Mouse (Mus musculus): ENCODE data around the gene Bpifb6. TPM values are rescaled to one million over a fixed set of nuclear protein-coding genes. Genes with fewer than 3 reads are reported as not detected.

The Bpifb6 gene
- polyA plus RNA-seq, 1 experiment from 2014 or later: not detected

- no peak for DNase-seq (ENCODE audit: low spot score)
- Histone ChIP-seq H3K27ac (no peak within 1 kb of the TSS), H3K27me3 (ENCODE audit: insufficient read depth, poor library complexity, severe bottlenecking) (peaks cover 24% of the 10 kb centered on the region; the same call in 1 of the 2 replicates), H3K4me3 (no peak within 1 kb of the TSS), H3K9me3 (no peaks in the 10 kb centered on the region), H3K4me1 (0 out of 2 replicates have a peak, but pooled peaks cover 3% of the 10 kb centered on the region), H3K36me3 (no peaks in the 10 kb centered on the region)
- 76% methylated on average over 8 of the region's 8 CpGs for WGBS
These were observed 17.7 kb downstream of the Bpifb6 start, which contains the start of gene Bpifb3 for GRCm38 (mm10) chr2:153917930-153918329. TSS of gene Bpifb3 (plus strand) at chr2:153918230.

GRCm38 (mm10) chr2:153921246-153921645, 21.1 kb downstream of the Bpifb6 start:
- Histone ChIP-seq H3K36me3 (no peaks in the 10 kb centered on the region), H3K9me3 (no peaks in the 10 kb centered on the region), H3K27me3 (ENCODE audit: insufficient read depth, poor library complexity, severe bottlenecking) (peaks cover 24% of the 10 kb centered on the region; the same call in 1 of the 2 replicates), H3K4me1 (peaks cover 15% of the 10 kb centered on the region), H3K4me3 (no peak overlapping the region), H3K27ac (no peak overlapping the region)
- 84% methylated on average over 6 of the region's 6 CpGs for WGBS
- no peak for DNase-seq (ENCODE audit: low spot score)

- peaks cover 5% of the 10 kb centered on the region; the same call in 1 of the 2 replicates for H3K27me3 ChIP-seq (ENCODE audit: insufficient read depth, poor library complexity, severe bottlenecking)
- H3K9me3 ChIP-seq: no peaks in the 10 kb centered on the region
- H3K4me1 ChIP-seq: peaks cover 10% of the 10 kb centered on the region; the same call in 1 of the 2 replicates
- WGBS: 36% methylated on average over 3 of the region's 3 CpGs
- no peaks in the 10 kb centered on the region for H3K36me3 ChIP-seq
- no peak overlapping the region for H3K4me3 ChIP-seq
- no peak for DNase-seq (ENCODE audit: low spot score)
- H3K27ac ChIP-seq: no peak overlapping the region
These were observed 29.8 kb downstream of the Bpifb6 start for GRCm38 (mm10) chr2:153929871-153930413.

- Histone ChIP-seq H3K36me3 (no peaks in the 10 kb centered on the region), H3K4me1 (no peaks in the 10 kb centered on the region; the same call in 1 of the 2 replicates), H3K27ac (no peak overlapping the region), H3K4me3 (no peak overlapping the region), H3K9me3 (no peaks in the 10 kb centered on the region), H3K27me3 (ENCODE audit: insufficient read depth, poor library complexity, severe bottlenecking) (peaks cover 5% of the 10 kb centered on the region; the same call in 1 of the 2 replicates)
- DNase-seq (ENCODE audit: low spot score): no peak
- 84% methylated on average over 6 of the region's 6 CpGs for WGBS
These were observed 30.9 kb downstream of the Bpifb6 start for GRCm38 (mm10) chr2:153931125-153931524.

- Histone ChIP-seq H3K4me3 (no peak overlapping the region), H3K27ac (no peak overlapping the region), H3K4me1 (no peaks in the 10 kb centered on the region), H3K9me3 (no peaks in the 10 kb centered on the region), H3K27me3 (ENCODE audit: insufficient read depth, poor library complexity, severe bottlenecking) (peaks cover 5% of the 10 kb centered on the region; the same call in 1 of the 2 replicates), H3K36me3 (no peaks in the 10 kb centered on the region)
- WGBS: 69% methylated on average over 6 of the region's 6 CpGs
- no peak for DNase-seq (ENCODE audit: low spot score)
These were observed 33.1 kb downstream of the Bpifb6 start for GRCm38 (mm10) chr2:153933311-153933710.

GRCm38 (mm10) chr2:153935348-153935747, 35.2 kb downstream of the Bpifb6 start:
- no peaks in the 10 kb centered on the region for H3K36me3 ChIP-seq
- 84% methylated on average over 6 of the region's 6 CpGs for WGBS
- H3K4me3 ChIP-seq: no peak overlapping the region
- H3K4me1 ChIP-seq: no peaks in the 10 kb centered on the region
- H3K9me3 ChIP-seq: no peaks in the 10 kb centered on the region
- H3K27ac ChIP-seq: no peak overlapping the region
- no peak for DNase-seq (ENCODE audit: low spot score)
- no peaks in the 10 kb centered on the region; the same call in 1 of the 2 replicates for H3K27me3 ChIP-seq (ENCODE audit: insufficient read depth, poor library complexity, severe bottlenecking)

- Histone ChIP-seq H3K27ac (no peak within 1 kb of the TSS), H3K9me3 (no peaks in the 10 kb centered on the region), H3K4me3 (no peak within 1 kb of the TSS), H3K36me3 (no peaks in the 10 kb centered on the region), H3K4me1 (no peaks in the 10 kb centered on the region), H3K27me3 (ENCODE audit: insufficient read depth, poor library complexity, severe bottlenecking) (no peaks in the 10 kb centered on the region; the same call in 1 of the 2 replicates)
- WGBS: 85% methylated on average over 5 of the region's 5 CpGs
- DNase-seq (ENCODE audit: low spot score): no peak
These were observed 37.7 kb downstream of the Bpifb6 start, which contains the start of gene Bpifb4 for GRCm38 (mm10) chr2:153937843-153938242. TSS of gene Bpifb4 (plus strand) at chr2:153938212.

- peak; percentile 83 for DNase-seq (ENCODE audit: low spot score)
These were observed 43.3 kb downstream of the Bpifb6 start for GRCm38 (mm10) chr2:153943537-153943936.

GRCm38 (mm10) chr2:153944567-153944966, 44.4 kb downstream of the Bpifb6 start:
- H3K36me3 ChIP-seq: no peaks in the 10 kb centered on the region
- H3K4me3 ChIP-seq: no peak overlapping the region
- no peak for DNase-seq (ENCODE audit: low spot score)
- no peak overlapping the region for H3K27ac ChIP-seq
- H3K4me1 ChIP-seq: no peaks in the 10 kb centered on the region
- no peaks in the 10 kb centered on the region for H3K27me3 ChIP-seq (ENCODE audit: insufficient read depth, poor library complexity, severe bottlenecking)
- no peaks in the 10 kb centered on the region for H3K9me3 ChIP-seq
- 83% methylated on average over 8 of the region's 8 CpGs for WGBS

More at GRCm38 (mm10) chr2:153943537-153943936, 43.3 kb downstream of the Bpifb6 start:
- no peak overlapping the region for H3K4me3 ChIP-seq
- no peaks in the 10 kb centered on the region for H3K4me1 ChIP-seq
- no peaks in the 10 kb centered on the region for H3K36me3 ChIP-seq
- H3K27ac ChIP-seq: no peak overlapping the region
- no peaks in the 10 kb centered on the region for H3K9me3 ChIP-seq
- 34% methylated on average over 3 of the region's 3 CpGs for WGBS
- H3K27me3 ChIP-seq (ENCODE audit: insufficient read depth, poor library complexity, severe bottlenecking): no peaks in the 10 kb centered on the region

- no peaks in the 10 kb centered on the region for H3K27me3 ChIP-seq (ENCODE audit: insufficient read depth, poor library complexity, severe bottlenecking)
- no peak overlapping the region for H3K4me3 ChIP-seq
- DNase-seq (ENCODE audit: low spot score): no peak
- no peak overlapping the region for H3K27ac ChIP-seq
- 0 out of 2 replicates have a peak, but pooled peaks cover 5% of the 10 kb centered on the region for H3K4me1 ChIP-seq
- no peaks in the 10 kb centered on the region for H3K36me3 ChIP-seq
- H3K9me3 ChIP-seq: no peaks in the 10 kb centered on the region
- 28% methylated on average over 6 of the region's 6 CpGs for WGBS
These were observed 52.7 kb downstream of the Bpifb6 start for GRCm38 (mm10) chr2:153952897-153953296.

- Histone ChIP-seq H3K4me1 (0 out of 2 replicates have a peak, but pooled peaks cover 5% of the 10 kb centered on the region), H3K36me3 (no peaks in the 10 kb centered on the region), H3K27ac (no peak overlapping the region), H3K4me3 (peak overlapping the region; percentile 29; the same call in 1 of the 2 replicates), H3K27me3 (ENCODE audit: insufficient read depth, poor library complexity, severe bottlenecking) (no peaks in the 10 kb centered on the region), H3K9me3 (no peaks in the 10 kb centered on the region)
- peak; percentile 84 for DNase-seq (ENCODE audit: low spot score)
- 9% methylated on average over 6 of the region's 6 CpGs for WGBS
These were observed 53.6 kb downstream of the Bpifb6 start for GRCm38 (mm10) chr2:153953836-153954235.
